Mouse (Mus musculus): ENCODE measurements around the gene Apc2.

Gene Apc2

GRCm38 (mm10) chr10:80321014-80321669 lies 25.4 kb downstream of the Apc2 start:
- DNase-seq (ENCODE audit: low read depth, low spot score): peak; percentile 63

- DNase-seq (ENCODE audit: low read depth, low spot score): no peak
Observed at GRCm38 (mm10) chr10:80321670-80322581, 26.1 kb downstream of the Apc2 start.

DNA sequence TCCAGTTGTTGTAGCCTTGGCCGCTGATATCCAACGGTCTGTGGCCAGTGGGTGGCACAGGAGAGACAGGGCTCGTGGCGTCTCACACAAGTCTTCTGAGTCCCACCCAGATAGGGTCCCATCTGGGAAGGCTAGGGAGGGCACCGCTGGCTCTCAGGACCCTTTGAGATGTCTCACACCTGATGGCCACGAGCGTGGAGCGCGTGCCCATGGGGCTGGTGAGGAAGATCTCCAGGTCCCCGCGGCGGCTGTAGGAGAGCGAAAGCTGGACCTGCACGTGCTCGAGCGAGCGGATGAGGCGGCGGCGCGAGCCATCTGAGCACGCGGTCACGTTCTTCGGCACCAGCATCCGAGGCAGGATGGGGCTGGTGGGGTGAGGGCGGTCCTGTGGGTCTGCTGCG lies 27.0 kb downstream of the Apc2 start:
- peak; percentile 67 for DNase-seq (ENCODE audit: low read depth, low spot score)

DNA sequence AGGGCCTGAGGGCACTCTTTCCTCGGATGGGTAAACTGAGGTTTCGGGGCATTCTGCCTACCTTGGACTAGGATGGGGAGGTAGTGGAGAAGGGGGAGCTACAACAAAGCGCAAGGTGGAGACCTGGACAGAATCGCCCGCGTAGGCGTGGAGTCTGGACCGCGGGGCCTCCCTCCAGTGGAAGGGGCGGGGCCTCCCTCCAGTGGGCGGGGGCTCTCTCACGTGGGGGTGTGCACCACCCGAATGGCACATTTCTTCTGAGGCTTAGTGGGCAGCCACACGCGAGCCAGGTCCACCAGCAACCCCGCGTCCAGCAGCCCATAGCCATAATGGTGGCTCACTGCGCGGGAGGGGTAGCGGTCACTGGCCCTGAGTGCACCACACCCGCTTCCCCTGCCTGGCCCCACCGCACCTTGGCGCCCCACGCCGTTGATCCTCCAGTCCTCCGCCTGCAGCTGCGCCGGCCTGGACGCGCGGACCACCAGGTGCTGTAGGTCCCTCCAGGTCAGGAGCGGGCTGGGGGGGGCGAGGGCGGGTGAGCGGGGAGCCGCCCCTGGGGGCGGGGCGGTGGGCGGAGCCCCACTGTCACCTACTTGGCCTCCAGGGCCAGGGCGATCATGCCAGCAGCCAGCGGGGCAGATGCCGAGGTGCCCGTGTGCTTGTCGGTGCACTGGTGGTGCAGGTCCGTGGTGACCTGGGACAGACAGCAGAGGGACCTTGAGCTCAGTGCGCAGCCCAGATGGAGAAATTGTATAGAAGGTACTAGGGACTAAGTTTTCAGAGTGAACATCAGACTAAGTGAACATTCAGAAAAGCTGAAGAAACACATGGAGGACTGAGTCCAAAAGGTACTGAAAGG lies 27.7 kb downstream of the Apc2 start:
- peak; percentile 81 for DNase-seq (ENCODE audit: low read depth, low spot score)

GRCm38 (mm10) chr10:80324120-80325037 lies 28.6 kb downstream of the Apc2 start:
- no peak for DNase-seq (ENCODE audit: low read depth, low spot score)

- DNase-seq (ENCODE audit: low read depth, low spot score): no peak
Observed at GRCm38 (mm10) chr10:80325045-80325444, 29.3 kb downstream of the Apc2 start.

- DNase-seq (ENCODE audit: low read depth, low spot score): peak; percentile 90
Observed at GRCm38 (mm10) chr10:80329273-80330081, 33.7 kb downstream of the Apc2 start, which contains the start of the genes Pcsk4 and Reep6. Gene Pcsk4, minus strand, starts transcription at chr10:80329498. Gene Reep6, plus strand, starts transcription at chr10:80329953.

- no peak for DNase-seq (ENCODE audit: low read depth, low spot score)
Observed at GRCm38 (mm10) chr10:80330084-80330483, 34.3 kb downstream of the Apc2 start.

DNA sequence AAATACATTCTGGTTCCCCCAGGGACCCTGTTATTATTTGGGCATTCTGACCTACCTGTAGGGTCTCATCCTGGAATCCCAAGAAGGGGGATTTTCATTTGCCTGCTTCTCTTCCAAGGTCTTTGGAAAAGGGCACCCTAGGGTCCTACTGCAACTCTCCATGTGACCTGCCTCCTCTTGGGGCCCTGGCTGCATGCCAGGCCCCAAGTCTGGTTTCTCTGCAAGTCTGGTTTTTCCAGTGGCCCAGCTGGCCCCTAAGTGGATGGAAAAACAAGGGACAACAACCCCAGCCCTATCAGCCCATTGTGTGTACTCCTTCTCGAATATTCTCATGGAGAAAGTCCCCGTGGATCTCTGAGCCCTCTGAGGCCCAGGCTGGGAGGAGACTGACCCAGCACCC lies 35.1 kb downstream of the Apc2 start:
- DNase-seq (ENCODE audit: low read depth, low spot score): no peak

DNA sequence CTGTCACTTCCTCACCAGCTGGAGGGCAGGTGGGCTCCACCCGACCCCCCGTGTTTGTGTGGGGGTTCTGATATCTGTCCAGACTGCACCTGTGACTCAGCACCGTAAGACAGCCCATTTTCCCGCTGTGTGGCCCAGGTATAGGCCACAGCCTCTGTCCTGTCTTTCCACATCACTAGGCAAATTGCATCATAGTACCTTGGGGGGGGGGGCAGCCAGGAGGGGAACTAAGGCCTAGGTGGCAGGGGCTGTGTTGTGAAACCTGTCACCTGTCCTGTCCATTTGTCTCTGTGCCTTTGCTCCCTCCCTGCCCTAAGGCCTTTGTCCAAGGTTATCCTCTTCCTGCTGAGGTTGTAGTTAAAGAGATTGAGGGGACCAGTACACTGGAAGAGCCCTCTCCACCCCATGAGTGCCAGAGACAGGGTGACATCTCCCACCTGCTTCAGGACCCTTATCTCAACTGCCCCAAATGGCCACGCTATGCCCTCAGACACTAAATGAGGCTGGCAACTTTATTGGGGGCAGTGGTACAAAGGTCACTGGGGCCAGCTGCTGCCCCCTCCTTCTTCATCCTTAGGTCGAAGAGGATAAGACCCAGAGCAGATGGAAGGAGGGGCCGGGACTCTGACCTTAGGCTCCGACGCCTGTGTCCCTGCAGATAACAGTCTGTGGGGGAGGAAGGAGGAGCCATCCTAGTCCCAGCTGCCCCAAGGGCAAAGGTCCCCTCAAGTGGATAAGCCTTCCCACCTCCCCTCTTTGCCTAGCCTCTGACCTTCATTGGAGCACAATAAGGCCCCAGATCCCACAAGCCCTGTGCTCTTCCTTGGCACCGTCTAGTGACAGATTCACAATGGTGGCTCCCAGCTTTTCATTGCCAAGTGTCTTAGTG lies 36.1 kb downstream of the Apc2 start:
- DNase-seq (ENCODE audit: low read depth, low spot score): no peak

DNA sequence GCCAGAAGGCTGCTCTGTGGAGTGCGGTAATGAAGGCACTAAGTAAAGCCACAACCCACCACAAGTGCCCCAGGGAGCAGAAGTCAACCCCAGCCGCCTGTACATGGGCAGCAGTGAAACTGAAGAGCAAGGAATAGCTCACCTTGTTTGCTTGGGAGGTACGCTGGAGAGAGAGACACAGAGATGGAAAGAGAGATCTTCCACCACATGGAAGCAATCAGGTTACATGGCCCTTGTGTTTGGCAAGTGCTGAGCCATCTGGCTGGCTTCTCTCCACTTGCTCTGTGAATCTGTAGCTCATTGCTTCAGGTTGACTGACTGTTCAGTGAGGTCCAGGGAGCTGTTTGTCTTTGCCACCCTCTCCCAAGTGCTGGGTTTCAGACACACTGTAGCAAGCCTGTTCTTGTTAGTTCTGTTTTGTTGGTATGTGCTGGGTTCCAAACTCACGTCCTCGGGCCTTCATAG lies 36.8 kb downstream of the Apc2 start:
- DNase-seq (ENCODE audit: low read depth, low spot score): no peak

- DNase-seq (ENCODE audit: low read depth, low spot score): no peak
Observed at GRCm38 (mm10) chr10:80336263-80336662, 40.5 kb downstream of the Apc2 start.

- peak; percentile 88 for DNase-seq (ENCODE audit: low read depth, low spot score)
Observed at GRCm38 (mm10) chr10:80339941-80340750, 44.4 kb downstream of the Apc2 start.

GRCm38 (mm10) chr10:80341026-80341425 lies 45.2 kb downstream of the Apc2 start:
- DNase-seq (ENCODE audit: low read depth, low spot score): no peak

DNA sequence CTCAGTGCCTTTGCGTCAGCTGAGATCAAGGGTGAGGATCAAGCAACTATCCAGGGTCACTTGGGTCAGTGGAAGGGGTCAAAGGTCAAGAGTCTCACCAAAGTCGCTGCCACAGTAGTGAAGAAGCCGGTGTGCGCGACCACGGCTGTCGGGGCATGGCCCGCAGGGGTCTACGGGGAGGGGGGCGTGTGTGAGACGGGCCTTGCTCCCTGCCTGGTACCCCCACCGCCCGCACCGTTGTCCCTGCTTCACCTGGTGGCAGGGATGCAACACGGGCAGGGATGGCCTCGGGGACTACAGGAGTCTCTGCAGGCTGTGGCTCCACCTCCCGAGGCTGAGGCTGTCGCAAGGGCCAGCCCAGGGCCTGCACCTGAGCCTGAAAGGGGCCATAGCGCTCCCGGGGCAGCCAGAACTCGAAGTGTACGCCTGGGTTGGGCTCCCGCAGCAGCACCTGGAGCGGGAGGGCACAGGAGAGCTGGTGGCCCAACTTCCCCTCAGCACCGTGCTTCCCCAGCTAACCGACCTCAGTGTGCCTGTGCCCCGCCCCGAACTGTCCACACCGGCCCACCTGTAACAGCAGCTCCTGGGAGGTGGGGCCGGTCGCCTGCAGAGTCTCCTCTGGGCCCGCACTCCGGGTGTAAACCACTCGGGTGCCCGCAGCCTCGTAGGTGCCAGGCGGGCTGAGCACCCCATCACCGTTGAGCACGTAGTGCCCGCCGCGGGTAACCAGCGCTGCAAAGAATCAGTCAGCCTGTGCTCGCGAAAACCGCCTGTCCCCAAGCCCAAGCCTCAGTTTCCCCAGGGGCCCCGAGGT lies 45.9 kb downstream of the Apc2 start:
- peak; percentile 40 for DNase-seq (ENCODE audit: low read depth, low spot score)

DNA sequence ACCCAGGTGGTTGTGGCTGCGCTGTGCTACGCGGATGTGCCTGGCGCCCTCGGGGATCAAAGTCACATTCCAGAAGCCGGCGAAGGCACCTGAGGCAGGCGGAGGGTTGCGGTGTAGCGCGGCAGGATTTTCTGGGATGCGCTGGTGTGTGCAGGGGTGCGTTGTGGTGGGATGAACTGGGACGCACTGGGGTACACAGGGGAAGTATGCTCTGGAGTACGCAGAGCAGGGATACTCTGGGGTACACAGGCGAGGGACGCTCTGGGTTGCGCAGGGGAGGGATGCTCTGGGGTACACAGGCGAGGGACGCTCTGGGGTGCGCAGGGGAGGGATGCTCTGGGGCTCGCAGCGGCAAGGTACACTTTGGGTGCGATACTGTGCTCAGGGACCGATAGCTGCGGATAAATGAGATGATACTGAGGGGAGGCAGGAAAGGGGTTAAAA lies 46.5 kb downstream of the Apc2 start:
- no peak for DNase-seq (ENCODE audit: low read depth, low spot score)
